Mouse (Mus musculus): ENCODE results near the gene Kctd14. TPM values are rescaled to one million over a fixed set of nuclear protein-coding genes. Genes with fewer than 3 reads are reported as not detected.
A peak's percentile ranks its signal among the peaks of the same experiment; 100 is the strongest.
"Not testable (repeated sequence)": the region's sequence is repeated elsewhere in the genome, so short reads cannot be mapped to it uniquely, and the experiment has no call there.

Kctd14 gene
- polyA plus RNA-seq, 1 experiment, result not detected

DNA sequence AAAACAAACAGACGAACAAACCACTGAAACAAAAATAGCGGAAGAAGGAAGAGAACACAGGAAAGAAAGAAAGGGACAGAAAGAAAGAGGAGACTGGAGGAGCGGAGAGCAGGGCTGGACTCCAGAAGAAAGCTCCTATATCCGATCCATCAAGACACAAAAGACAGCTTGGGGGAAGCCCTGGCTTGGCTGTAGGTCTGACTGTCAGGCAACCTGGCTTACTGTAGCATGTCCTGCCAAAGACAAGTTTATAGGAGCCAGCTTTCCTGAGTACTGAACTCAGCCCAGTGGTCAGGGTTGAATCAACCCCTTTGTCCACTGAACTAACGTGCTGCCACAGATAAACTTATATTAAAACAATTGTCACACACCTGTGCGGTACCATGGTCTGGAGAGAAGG is 23.8 kb upstream of the Kctd14 start:
- Histone ChIP-seq H3K4me3 (ENCODE audit: insufficient read depth, low read depth, low read length) (no peak overlapping the region), H3K27ac (ENCODE audit: insufficient read depth, low read depth, low read length) (0 out of 2 replicates have a peak overlapping the region, but pooled peaks have one; percentile 8), H3K4me1 (ENCODE audit: control insufficient read depth, insufficient read depth, low read length) (peaks cover 10% of the 10 kb centered on the region)
- TF ChIP-seq CTCF (IDR thresholded peaks at IDR 0.05; ENCODE audit: insufficient read depth, low read depth, low read length) (no peak), POLR2A (IDR thresholded peaks at IDR 0.05; ENCODE audit: insufficient read depth, low read depth, low read length) (no peak)
- WGBS, result 75% methylated on average over 6 of the region's 6 CpGs

DNA sequence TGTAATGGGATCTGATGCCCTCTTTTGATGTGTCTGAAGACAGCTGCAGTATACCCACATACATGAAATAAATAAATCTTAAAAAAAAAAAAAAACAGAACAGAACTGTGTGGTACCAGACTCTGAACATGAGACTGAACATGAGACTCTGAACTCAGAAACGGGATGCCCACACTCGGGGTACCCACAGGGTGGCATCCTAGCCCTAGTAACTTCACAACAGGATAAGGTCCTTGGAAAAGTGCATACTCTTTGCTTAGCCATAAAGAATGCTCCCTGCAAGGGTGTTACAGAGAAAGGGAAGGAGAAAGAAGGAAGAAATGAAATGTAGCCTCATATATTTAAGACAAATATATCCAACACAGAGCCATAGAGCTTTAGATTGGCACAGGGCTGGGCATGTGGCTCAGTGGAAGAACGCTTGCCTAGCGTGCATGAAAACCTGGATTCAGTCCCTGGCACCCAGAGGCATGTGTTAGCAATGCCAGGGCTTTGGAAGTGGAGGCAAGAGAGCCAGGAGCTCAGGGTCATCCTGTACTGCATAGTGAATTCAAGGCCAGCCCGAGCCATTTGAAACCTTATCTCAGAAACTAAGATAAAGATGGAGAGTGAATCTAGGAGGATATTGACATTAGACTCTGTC is 23.2 kb upstream of the Kctd14 start:
- 49% methylated on average over 5 of the region's 5 CpGs for WGBS

DNA sequence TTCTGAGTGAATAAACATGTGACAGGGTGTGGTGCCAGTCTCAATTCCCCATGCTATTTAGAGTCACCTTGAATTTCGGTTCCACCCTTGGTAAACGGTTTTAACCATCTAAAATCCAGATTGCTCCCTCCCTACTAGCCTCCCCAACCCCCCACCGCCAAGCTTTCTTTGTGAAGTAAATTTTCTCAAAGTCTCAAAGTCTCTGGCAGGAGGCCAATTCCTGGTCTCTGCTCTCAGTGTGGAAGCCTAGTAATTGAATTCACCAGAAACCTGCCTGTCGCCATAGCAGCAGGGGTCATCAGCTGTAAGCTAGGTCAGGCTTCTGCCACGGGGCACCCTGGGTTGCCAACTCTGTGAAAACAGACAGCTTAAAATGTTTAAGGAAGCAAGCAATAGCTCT is 21.4 kb upstream of the Kctd14 start:
- WGBS, result 4% methylated on average over 5 of the region's 5 CpGs
- Histone ChIP-seq H3K4me3 (ENCODE audit: insufficient read depth, low read depth, low read length) (no peak overlapping the region), H3K27ac (ENCODE audit: insufficient read depth, low read depth, low read length) (no peak overlapping the region), H3K4me1 (ENCODE audit: control insufficient read depth, insufficient read depth, low read length) (peaks cover 10% of the 10 kb centered on the region)
- TF ChIP-seq POLR2A (IDR thresholded peaks at IDR 0.05; ENCODE audit: insufficient read depth, low read depth, low read length), result no peak
- TF ChIP-seq CTCF (IDR thresholded peaks at IDR 0.05; ENCODE audit: insufficient read depth, low read depth, low read length), result no peak

More for the DNA sequence above, 23.2 kb upstream of the Kctd14 start:
- peaks cover 10% of the 10 kb centered on the region for H3K4me1 ChIP-seq (ENCODE audit: control insufficient read depth, insufficient read depth, low read length)
- H3K27ac ChIP-seq (ENCODE audit: insufficient read depth, low read depth, low read length), result no peak overlapping the region
- no peak overlapping the region for H3K4me3 ChIP-seq (ENCODE audit: insufficient read depth, low read depth, low read length)
- TF ChIP-seq CTCF (IDR thresholded peaks at IDR 0.05; ENCODE audit: insufficient read depth, low read depth, low read length) (no peak), POLR2A (IDR thresholded peaks at IDR 0.05; ENCODE audit: insufficient read depth, low read depth, low read length) (no peak)

DNA sequence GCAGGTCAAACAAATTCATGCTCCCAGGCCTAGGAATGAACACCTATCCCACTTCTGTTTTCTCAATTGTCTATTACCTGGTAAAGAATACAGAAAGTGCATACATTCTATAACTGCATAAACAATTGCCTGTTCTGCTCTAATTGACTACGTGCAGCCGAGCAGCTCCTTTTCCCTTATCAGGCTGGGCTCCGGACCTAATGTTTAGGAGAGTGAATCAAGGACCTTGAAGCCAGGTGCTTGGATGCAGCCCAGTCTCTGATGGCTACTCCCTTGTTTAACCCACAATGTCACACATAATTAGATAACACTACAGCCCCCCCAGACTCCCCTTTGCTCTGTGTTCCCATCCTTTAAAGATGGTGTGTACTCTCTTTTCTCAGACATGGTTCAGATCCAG is 17.6 kb upstream of the Kctd14 start:
- not testable (repeated sequence) for H3K27ac ChIP-seq (ENCODE audit: insufficient read depth, low read depth, low read length); H3K4me3 ChIP-seq (ENCODE audit: insufficient read depth, low read depth, low read length); H3K4me1 ChIP-seq (ENCODE audit: control insufficient read depth, insufficient read depth, low read length)
- WGBS, result 84% methylated on average over 3 of the region's 3 CpGs

DNA sequence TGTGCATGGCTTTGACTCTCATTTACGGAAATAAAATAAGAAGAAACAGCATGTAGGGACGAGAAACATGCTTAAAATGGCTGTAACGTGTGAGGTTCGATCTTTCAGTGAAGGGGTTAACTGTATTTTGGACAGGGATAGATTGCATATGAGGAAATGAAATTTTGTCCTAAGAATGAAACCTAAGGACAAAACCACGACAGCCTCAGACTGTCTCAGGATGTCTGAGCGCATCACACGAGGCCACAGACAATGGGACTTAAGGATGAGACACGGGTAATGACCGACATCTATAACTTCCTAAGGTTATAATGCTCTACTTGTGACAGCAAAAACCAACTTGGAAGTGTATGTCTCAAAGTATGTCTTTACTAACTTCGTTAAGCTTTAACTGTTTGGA is 16.6 kb upstream of the Kctd14 start:
- no peak for TF ChIP-seq CTCF (IDR thresholded peaks at IDR 0.05; ENCODE audit: insufficient read depth, low read depth, low read length)
- no peak for TF ChIP-seq POLR2A (IDR thresholded peaks at IDR 0.05; ENCODE audit: insufficient read depth, low read depth, low read length)
- H3K4me3 ChIP-seq (ENCODE audit: insufficient read depth, low read depth, low read length), result no peak overlapping the region
- 90% methylated on average over 10 of the region's 10 CpGs for WGBS
- H3K4me1 ChIP-seq (ENCODE audit: control insufficient read depth, insufficient read depth, low read length), result peaks cover 2% of the 10 kb centered on the region
- no peak overlapping the region for H3K27ac ChIP-seq (ENCODE audit: insufficient read depth, low read depth, low read length)

DNA sequence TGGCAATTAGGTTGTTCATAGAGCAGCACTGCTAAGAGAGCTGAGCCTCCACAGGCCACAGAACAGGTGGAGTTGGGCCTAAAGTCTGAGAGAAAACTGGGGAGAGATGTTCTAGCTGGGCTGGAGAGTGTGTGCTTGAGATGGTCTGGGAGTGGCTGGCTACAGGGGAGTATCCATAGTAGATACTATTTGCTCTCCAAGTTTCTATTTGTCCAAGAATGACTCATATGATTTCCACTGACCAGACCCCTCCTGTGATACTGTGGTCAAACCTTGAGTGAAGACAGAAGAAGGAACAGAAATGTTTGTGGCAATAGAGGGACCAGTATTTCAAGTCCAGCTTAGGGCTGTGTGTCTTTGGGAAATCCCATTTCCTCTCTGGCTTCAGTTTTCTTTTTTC is 12.1 kb upstream of the Kctd14 start:
- no peak overlapping the region for H3K4me3 ChIP-seq (ENCODE audit: insufficient read depth, low read depth, low read length)
- H3K4me1 ChIP-seq (ENCODE audit: control insufficient read depth, insufficient read depth, low read length), result no peaks in the 10 kb centered on the region
- no peak for TF ChIP-seq POLR2A (IDR thresholded peaks at IDR 0.05; ENCODE audit: insufficient read depth, low read depth, low read length)
- TF ChIP-seq CTCF (IDR thresholded peaks at IDR 0.05; ENCODE audit: insufficient read depth, low read depth, low read length), result no peak
- H3K27ac ChIP-seq (ENCODE audit: insufficient read depth, low read depth, low read length), result no peak overlapping the region

DNA sequence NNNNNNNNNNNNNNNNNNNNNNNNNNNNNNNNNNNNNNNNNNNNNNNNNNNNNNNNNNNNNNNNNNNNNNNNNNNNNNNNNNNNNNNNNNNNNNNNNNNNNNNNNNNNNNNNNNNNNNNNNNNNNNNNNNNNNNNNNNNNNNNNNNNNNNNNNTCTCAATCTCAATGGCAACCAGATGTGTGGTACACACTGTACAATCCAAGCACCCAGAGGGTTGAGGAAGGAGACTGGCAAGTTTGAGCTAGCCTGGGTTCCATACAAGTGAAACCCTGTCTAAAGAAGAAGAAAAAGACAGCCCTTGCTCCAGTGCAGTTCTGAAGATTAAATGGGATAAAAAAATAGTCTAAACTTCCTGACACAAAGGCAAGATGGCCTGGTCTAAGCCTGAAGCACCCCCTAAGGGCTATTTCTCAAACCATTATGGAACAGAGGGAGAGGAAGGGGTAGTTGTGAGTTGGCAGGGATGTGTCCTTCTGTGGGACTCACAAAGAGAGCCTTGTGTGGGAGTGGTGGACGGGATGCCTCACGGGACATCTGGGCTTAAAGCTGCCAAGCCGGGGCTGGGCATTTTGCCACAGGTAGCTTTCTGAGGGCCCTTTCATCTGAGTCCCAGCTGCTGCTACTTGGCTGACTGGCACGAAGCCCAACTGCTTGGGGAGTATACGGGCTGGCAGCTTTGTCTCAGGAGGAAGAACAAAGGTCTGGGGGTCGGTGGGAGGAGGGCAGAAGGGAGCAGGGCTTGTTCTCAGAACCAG is 4.8 kb upstream of the Kctd14 start:
- H3K4me3 ChIP-seq (ENCODE audit: insufficient read depth, low read depth, low read length), result no peak overlapping the region
- H3K4me1 ChIP-seq (ENCODE audit: control insufficient read depth, insufficient read depth, low read length), result peaks cover 7% of the 10 kb centered on the region; the same call in 1 of the 2 replicates
- 29% methylated on average over 6 of the region's 6 CpGs for WGBS
- TF ChIP-seq CTCF (IDR thresholded peaks at IDR 0.05; ENCODE audit: insufficient read depth, low read depth, low read length), result no peak
- H3K27ac ChIP-seq (ENCODE audit: insufficient read depth, low read depth, low read length), result peak overlapping the region; percentile 67

DNA sequence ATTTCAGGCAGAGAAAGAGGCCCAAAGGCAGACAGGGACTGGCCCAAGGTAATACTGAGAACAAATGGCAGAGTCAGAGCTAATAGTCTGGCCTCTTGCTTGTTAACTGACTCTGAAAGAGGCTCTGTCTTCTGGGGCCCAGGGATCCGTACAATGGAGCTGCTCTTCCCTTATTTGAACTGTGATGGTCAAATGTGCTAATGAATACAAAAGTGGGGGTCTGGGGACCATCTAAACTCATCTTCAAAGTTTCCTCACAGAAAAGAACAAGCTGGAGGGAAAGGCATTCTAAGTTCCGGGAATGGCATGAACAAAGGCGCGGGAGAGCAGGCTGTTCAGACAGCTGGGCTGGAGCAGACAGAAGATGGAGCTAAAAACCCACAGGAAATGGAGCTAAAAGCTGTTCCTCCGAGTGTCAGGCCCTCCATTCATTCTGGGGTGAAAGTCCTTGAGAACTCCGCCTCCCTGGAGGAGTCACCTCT is 4.0 kb upstream of the Kctd14 start:
- Histone ChIP-seq H3K4me3 (ENCODE audit: insufficient read depth, low read depth, low read length) (no peak overlapping the region), H3K4me1 (ENCODE audit: control insufficient read depth, insufficient read depth, low read length) (peaks cover 7% of the 10 kb centered on the region; the same call in 1 of the 2 replicates), H3K27ac (ENCODE audit: insufficient read depth, low read depth, low read length) (peak overlapping the region; percentile 71)
- no peak for TF ChIP-seq CTCF (IDR thresholded peaks at IDR 0.05; ENCODE audit: insufficient read depth, low read depth, low read length)
- TF ChIP-seq POLR2A (IDR thresholded peaks at IDR 0.05; ENCODE audit: insufficient read depth, low read depth, low read length), result no peak
- WGBS, result 37% methylated on average over 6 of the region's 6 CpGs

DNA sequence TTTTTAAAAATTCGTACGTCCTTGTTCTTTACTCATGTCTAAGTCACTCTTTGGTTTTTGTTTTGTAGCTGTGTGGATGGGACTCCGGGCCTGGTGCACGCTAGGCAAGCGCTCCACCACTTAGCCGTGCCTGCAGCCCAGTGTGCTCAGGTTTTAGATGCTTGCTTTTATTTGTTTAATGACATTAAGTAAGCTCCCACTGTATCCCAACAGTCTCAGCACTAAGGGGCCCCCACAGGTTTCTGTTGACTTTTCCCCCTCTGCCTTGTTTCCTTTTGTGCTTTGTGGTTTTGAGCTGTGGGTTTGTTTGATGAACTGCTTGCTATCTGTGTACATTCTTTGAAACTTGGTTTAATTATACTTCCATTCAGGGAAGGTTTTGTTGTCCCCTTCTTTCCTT is 1.1 kb downstream of the Kctd14 start:
- Histone ChIP-seq H3K4me1 (ENCODE audit: control insufficient read depth, insufficient read depth, low read length) (peaks cover 12% of the 10 kb centered on the region), H3K27ac (ENCODE audit: insufficient read depth, low read depth, low read length) (no peak overlapping the region), H3K4me3 (ENCODE audit: insufficient read depth, low read depth, low read length) (no peak overlapping the region)
- no peak for TF ChIP-seq POLR2A (IDR thresholded peaks at IDR 0.05; ENCODE audit: insufficient read depth, low read depth, low read length)
- TF ChIP-seq CTCF (IDR thresholded peaks at IDR 0.05; ENCODE audit: insufficient read depth, low read depth, low read length), result no peak
- WGBS, result 88% methylated on average over 6 of the region's 6 CpGs
